Mouse (Mus musculus): ENCODE measurements around the gene Rnaseh2b. TPM values are rescaled to one million over a fixed set of nuclear protein-coding genes. Genes with fewer than 3 reads are reported as not detected.

The Rnaseh2b gene
- polyA plus RNA-seq, 1 experiment: 19.9 TPM

DNA sequence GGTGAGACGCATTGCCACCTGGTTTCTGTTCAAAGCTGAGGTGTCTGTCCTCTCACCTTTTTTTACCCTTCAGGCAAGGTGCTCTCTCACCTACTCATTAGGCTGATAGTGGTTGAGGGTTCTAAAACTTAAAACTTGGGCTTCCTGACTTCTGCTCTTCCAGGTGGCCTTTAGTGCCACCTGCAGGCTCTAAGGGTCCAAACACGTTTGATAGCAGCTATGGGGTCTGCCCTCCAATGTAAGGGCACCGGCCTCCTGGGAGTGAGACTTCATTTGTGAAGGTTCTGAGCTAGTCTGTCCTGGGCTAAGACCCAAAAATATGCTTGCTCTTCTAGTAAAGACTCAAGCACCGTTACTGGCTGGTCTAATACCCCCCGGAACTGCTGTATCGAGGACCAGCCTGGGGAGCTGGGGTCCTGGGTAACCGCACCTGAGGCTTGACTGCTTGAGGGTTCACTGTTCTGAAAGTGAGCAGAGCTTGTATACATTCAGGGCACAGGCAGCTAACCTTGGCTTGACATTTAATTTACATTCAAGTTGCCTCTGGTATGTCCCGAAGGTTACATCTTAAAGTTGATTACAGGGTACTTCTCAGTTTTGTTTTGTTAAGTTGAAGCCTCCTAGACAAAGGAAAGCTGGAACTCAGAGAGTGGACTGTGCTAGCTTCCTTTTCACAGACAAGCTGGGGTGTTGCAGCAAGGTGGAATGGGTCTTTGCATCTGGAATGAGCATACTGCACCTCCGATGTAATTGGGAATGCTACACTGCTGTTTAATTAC, 41.7 kb downstream of the Rnaseh2b start:
- no peak for TF ChIP-seq GATA1 (IDR thresholded peaks at IDR 0.05; ENCODE audit: low read length)

- TF ChIP-seq GATA1 (IDR thresholded peaks at IDR 0.05; ENCODE audit: low read length): no peak
Observed at GRCm38 (mm10) chr14:62339196-62339595, 46.8 kb downstream of the Rnaseh2b start.

- no peak for TF ChIP-seq GATA1 (IDR thresholded peaks at IDR 0.05; ENCODE audit: low read length)
Observed at GRCm38 (mm10) chr14:62341887-62342642, 49.7 kb downstream of the Rnaseh2b start.

GRCm38 (mm10) chr14:62342643-62343144, 50.3 kb downstream of the Rnaseh2b start:
- TF ChIP-seq GATA1 (IDR thresholded peaks at IDR 0.05; ENCODE audit: low read length): no peak

DNA sequence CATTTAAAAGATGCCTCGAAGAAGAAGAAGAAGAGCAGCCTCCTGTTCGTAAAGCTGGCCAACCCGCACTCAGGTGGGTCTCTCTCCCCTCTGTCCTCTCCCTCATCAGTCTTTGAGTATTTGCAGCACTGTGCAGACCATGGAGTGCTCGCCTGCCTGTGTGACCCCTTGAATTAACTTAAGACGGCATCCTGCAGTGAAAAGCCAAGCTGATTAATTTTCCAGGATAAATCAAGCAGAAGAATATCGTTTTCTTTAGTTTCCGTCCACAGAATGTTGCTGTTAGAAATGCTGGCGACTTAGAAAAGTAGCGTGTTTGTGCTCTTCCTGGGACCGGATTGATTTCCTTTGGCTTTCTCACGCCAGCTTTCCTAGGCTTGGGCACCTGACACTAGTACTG, 54.2 kb downstream of the Rnaseh2b start:
- TF ChIP-seq GATA1 (IDR thresholded peaks at IDR 0.05; ENCODE audit: low read length): no peak

- no peak for TF ChIP-seq GATA1 (IDR thresholded peaks at IDR 0.05; ENCODE audit: low read length)
Observed at GRCm38 (mm10) chr14:62347103-62347502, 54.7 kb downstream of the Rnaseh2b start.

DNA sequence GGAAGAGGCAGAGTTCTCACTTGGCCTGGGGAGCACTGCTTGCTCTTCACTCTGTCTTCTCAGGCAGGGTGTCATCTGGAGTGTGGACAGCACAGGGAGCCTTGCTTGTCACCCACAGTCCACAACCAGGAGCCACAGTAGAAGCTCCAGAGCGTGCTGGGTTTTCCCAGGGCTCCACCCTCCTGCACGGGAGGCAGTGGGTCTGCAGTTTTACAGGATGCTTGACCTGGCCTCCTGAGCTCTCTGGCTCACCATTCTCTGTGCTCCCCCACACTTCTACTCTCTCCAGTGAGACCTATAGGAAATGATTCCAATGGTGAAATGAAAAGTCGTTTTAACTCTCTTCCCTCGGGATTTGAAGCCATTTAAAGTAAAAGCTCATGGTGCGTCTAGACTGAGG, 57.4 kb downstream of the Rnaseh2b start:
- no peak for TF ChIP-seq GATA1 (IDR thresholded peaks at IDR 0.05; ENCODE audit: low read length)

GRCm38 (mm10) chr14:62350186-62350585, 57.8 kb downstream of the Rnaseh2b start:
- no peak for TF ChIP-seq GATA1 (IDR thresholded peaks at IDR 0.05; ENCODE audit: low read length)

DNA sequence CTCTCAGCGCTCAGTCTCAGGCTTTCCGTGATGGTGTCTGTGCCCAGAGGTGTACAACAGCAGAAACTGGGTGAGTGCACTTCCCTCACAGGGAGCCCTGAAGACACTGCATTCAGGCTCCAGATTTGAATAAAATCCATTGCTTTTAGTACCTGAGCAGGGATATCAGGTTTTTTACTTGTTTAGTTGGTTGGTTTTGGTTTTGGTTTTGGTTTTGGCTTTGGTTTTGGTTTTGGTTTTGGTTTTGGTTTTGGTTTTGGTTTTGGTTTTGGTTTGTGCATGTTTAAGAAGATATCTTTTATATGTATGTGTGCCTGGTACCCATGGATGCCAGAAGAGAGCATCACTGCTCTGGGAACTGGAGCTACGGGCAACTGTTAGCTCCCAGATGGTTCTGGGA, 58.5 kb downstream of the Rnaseh2b start:
- no peak for TF ChIP-seq GATA1 (IDR thresholded peaks at IDR 0.05; ENCODE audit: low read length)

GRCm38 (mm10) chr14:62353372-62353771, 61.0 kb downstream of the Rnaseh2b start:
- TF ChIP-seq GATA1 (IDR thresholded peaks at IDR 0.05; ENCODE audit: low read length): no peak

DNA sequence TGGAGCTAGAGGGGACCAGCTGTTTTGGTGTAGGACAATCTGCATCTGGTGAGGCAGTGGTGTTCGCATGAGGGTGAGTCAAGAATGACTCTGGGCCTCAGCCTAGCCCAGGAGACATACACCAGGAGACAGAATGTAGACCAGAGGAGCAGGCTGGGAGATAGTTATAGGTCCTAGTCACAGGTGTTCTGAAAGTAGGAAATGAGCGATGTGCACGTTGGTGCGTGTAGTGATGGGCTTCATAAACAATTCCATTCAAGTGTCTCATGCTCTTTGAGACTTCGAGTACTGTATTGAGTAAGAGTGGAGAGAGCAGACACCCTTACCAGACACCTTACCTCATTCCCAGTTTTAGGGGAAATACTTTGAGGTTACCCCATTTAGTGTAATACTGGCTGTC, 61.4 kb downstream of the Rnaseh2b start:
- no peak for TF ChIP-seq GATA1 (IDR thresholded peaks at IDR 0.05; ENCODE audit: low read length)

DNA sequence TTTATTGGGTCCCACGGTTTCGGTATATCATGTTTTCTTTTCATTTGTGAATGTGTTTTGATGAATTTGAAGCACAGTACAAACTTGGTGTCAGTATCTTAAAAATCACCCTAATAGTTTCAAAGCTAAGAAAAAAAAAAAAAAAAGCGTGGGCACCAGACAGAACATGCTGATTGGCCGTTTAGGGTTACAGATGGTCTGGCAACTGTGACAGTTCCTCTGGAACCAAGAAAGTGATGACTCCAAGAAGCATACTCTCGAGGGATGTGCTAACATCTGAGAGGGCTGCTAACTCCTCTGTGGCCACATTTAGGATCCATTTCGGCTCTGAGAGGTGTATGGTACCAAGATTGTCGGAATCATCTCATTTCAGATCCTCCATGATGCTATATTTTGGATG, 62.8 kb downstream of the Rnaseh2b start:
- no peak for TF ChIP-seq GATA1 (IDR thresholded peaks at IDR 0.05; ENCODE audit: low read length)

GRCm38 (mm10) chr14:62361263-62361980, 69.0 kb downstream of the Rnaseh2b start:
- no peak for TF ChIP-seq GATA1 (IDR thresholded peaks at IDR 0.05; ENCODE audit: low read length)

DNA sequence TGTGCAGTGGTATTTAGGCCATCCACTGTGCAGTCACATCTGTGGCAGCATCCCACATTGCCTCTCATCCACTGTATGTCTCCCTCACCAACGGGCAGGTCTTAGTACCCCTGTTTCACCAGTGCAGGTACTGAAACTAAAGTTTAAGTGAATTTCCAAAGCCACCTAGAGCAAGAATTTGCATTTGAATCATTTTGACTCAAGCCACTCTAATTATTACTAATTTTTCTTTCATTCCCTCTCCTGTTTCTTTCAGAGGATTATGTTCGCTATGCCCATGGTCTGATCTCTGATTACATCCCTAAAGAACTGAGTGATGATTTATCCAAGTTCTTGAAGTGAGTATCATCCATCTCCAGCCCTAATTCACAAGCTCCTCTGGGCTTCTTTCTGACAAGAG, 71.4 kb downstream of the Rnaseh2b start:
- TF ChIP-seq GATA1 (IDR thresholded peaks at IDR 0.05; ENCODE audit: low read length): no peak

GRCm38 (mm10) chr14:62370819-62371218, 78.4 kb downstream of the Rnaseh2b start:
- no peak for TF ChIP-seq GATA1 (IDR thresholded peaks at IDR 0.05; ENCODE audit: low read length)

GRCm38 (mm10) chr14:62374001-62374400, 81.6 kb downstream of the Rnaseh2b start:
- no peak for TF ChIP-seq GATA1 (IDR thresholded peaks at IDR 0.05; ENCODE audit: low read length)
